Mouse (Mus musculus) leukemia stem cell, adult 10-12 weeks (primary cell): ENCODE results near the gene Rab26. TPM values are rescaled to one million over a fixed set of nuclear protein-coding genes. Genes with fewer than 3 reads are reported as not detected.

Experiments used
- polyA plus RNA-seq: library from polyadenylated mRNA; stranded (reverse); fragments of >175 nt; gene quantifications from 2 replicates; pipeline ENCODE4 v1.2.3, GENCODE M21; 2012; ENCODE audit warnings: low replicate concordance

The Rab26 gene
- polyA plus RNA-seq: 0.14 and 1.1 TPM in 2 replicates

GRCm38 (mm10) chr17:24534160-24534718 is at the start of gene Rab26:
Gene Rab26 (minus strand): TSS chr17:24534210.

DNA sequence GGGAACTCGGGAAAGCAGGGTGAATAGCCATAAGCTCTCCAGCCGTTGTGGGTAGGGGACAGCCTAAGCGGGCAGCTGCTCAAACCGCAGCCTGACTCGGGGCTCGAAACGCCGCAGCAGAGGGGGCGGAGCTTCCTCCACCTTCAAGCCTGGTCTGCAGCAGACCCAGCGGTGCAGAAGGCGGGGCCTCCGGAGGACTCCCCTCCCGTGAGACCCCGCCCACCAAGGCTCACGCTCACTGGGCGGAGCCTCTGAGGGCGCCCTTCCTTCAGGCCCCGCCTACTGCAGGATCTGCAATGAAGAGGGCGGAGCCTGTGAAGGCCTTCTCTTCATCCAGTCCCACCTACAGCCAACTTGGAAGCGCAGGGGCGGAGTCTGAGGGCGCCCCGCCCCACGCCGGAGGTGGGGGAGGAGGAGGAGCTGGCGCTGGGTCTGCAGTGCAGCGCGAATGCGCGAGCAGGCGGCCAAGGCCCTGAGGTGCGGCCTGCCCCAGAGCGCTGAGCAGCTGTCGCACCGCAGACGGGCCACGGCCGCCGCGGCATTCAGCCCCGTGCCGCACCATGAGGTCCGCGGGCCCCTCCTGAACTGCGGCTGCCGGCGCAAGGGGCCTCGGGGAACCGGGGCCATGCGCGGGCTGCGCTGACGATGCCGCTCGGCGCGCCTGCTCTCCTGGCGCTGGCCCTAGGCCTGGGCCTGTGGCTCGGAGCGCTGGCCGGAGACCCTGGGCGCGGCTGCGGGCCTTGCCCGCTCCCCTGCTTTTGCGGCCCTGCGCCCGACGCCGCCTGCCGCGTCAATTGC is 15.8 kb upstream of the Rab26 start, which contains the start of gene Pkd1:
TSS of gene Pkd1 (plus strand) at position 217 of the 798 bp plus-strand sequence.

GRCm38 (mm10) chr17:24527723-24528559 is 6.1 kb downstream of the Rab26 start, which contains the start of gene Traf7:
Gene Traf7 (minus strand): TSS chr17:24527938.

DNA sequence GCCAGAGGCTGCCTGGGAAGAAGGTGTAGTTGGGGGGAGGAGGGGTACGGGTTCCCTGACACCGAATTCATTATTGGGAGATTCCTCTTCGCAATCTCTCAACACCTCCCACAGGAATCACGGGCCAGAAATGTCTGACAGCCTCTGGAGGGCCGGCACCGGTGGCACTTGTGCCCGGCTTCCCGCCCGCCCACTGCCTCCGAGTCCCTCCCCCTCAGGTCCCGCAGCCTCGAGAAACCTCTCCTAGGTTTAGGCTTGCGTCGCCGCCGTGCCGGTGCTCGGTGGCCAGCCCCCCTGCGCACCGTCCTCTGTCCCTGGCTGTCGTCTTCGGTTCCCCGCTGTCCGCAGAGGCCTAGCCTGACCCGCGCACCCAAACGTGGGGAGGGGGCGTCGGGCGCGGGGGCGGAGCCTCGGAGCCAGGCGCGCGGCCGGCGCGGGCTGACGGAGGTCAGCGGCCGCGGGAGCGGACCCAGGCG is 45.8 kb downstream of the Rab26 start, which contains the start of gene Caskin1:
TSS of gene Caskin1 (plus strand) at position 416 of the 476 bp plus-strand sequence.

DNA sequence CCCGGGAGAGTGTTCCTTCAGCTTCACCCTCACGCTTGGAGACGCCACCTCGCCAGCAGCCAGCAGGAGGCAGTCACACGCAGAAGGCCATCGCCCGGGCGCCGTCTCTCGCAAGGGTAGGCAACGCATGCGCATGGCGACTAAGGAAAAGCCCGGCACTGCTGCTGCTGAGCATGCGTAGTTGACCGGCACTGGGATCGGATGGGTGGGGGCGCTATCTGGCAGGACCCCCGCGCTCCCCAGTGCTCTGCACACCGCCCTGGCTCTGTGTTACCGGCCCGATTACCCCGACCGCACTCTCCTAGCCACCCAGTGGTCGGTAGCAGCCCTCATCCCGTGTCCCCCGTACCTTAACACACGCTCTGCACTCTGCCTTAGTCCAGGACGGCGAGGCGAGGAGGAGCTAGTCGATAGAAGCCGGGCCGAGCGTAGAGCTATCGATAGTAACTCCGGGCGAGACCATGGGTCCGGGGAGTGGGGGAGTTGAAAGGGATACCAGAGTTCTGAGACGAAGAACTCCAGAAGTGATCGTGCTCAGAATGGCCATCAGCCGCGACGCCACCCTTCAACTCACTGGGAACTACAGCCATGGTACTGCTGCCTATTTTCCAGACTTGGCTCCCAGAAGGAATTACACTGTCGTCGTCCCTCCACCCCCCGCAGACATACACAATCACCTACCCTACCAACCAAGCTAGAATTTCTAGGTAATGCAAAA is 55.2 kb downstream of the Rab26 start, which contains the start of gene Mlst8:
TSS of gene Mlst8 (minus strand) at position 416 of the 718 bp plus-strand sequence.

Other genes with a start within 250 kb of the Rab26 start
- gene Abca17, start 183.1 kb downstream of the Rab26 start, polyA plus RNA-seq: not detected in 2 replicates
- gene Abca3, start 182.3 kb downstream of the Rab26 start, polyA plus RNA-seq: 33.9 and 35.9 TPM in 2 replicates
- 278 and 467 TPM in 2 replicates for gene Rnps1, start 119.6 kb downstream of the Rab26 start, polyA plus RNA-seq
- 47.6 and 50.3 TPM in 2 replicates for gene Eci1, start 107.6 kb downstream of the Rab26 start, polyA plus RNA-seq
- gene Dnase1l2, start 91.1 kb downstream of the Rab26 start, polyA plus RNA-seq: 0.41 TPM in 1 of 2 replicates, not detected in the other
- 21.8 and 23.0 TPM in 2 replicates for gene E4f1, start 63.9 kb downstream of the Rab26 start, polyA plus RNA-seq
- 86.0 and 114 TPM in 2 replicates for gene Pgp, start 63.8 kb downstream of the Rab26 start, polyA plus RNA-seq
- gene Bricd5, start 60.3 kb downstream of the Rab26 start, polyA plus RNA-seq: 0.56 and 0.61 TPM in 2 replicates
- 6.4 and 15.9 TPM in 2 replicates for gene Mlst8, start 55.1 kb downstream of the Rab26 start, polyA plus RNA-seq
- 0.03 TPM in 1 of 2 replicates, not detected in the other for gene Caskin1, start 45.6 kb downstream of the Rab26 start, polyA plus RNA-seq
- 121 and 190 TPM in 2 replicates for gene Traf7, start 6.3 kb downstream of the Rab26 start, polyA plus RNA-seq
- gene Pkd1, start 15.6 kb upstream of the Rab26 start, polyA plus RNA-seq: 8.9 and 14.3 TPM in 2 replicates
- gene Tsc2, start 98.4 kb upstream of the Rab26 start, polyA plus RNA-seq: 37.0 and 60.0 TPM in 2 replicates
- gene Nthl1, start 98.5 kb upstream of the Rab26 start, polyA plus RNA-seq: 4.3 and 4.4 TPM in 2 replicates
- 2.0 and 5.8 TPM in 2 replicates for gene Slc9a3r2, start 116.1 kb upstream of the Rab26 start, polyA plus RNA-seq
- 1.1 and 4.6 TPM in 2 replicates for gene Npw, start 124.2 kb upstream of the Rab26 start, polyA plus RNA-seq
- gene Zfp598, start 135.5 kb upstream of the Rab26 start, polyA plus RNA-seq: 144 and 147 TPM in 2 replicates
- 0.56 and 0.62 TPM in 2 replicates for gene Syngr3, start 155.7 kb upstream of the Rab26 start, polyA plus RNA-seq
- 134 TPM in 2 replicates for gene Gfer, start 161.9 kb upstream of the Rab26 start, polyA plus RNA-seq
- gene Noxo1, start 162.0 kb upstream of the Rab26 start, polyA plus RNA-seq: 0.69 and 1.8 TPM in 2 replicates
- gene Tbl3, start 173.4 kb upstream of the Rab26 start, polyA plus RNA-seq: 20.7 and 32.9 TPM in 2 replicates
- 0.42 and 0.46 TPM in 2 replicates for gene Rnf151, start 183.9 kb upstream of the Rab26 start, polyA plus RNA-seq
- gene Rps2, start 183.9 kb upstream of the Rab26 start, polyA plus RNA-seq: 69.0 and 456 TPM in 2 replicates
- gene Ndufb10, start 190.3 kb upstream of the Rab26 start, polyA plus RNA-seq: 350 and 503 TPM in 2 replicates
- not detected in 2 replicates for gene Rpl3l, start 193.6 kb upstream of the Rab26 start, polyA plus RNA-seq
- gene Msrb1, start 202.4 kb upstream of the Rab26 start, polyA plus RNA-seq: 9.9 and 15.7 TPM in 2 replicates
- gene Hs3st6, start 218.8 kb upstream of the Rab26 start, polyA plus RNA-seq: not detected in 2 replicates